Mouse (Mus musculus) embryonic facial prominence, embryonic 12.5 days (tissue): Measurements from ENCODE around the gene Slc38a10. TPM values are rescaled to one million over a fixed set of nuclear protein-coding genes. Genes with fewer than 3 reads are reported as not detected.

ENCODE experiments used
- ATAC-seq: fragments of 200-750 bp; cut with Nextera tagmentation; 2 replicates; pipeline ENCODE4 v1.8.0; 2017; ENCODE audit not compliant: insufficient number of reproducible peaks, insufficient read depth, low FRiP score, low TSS enrichment
- H3K27ac ChIP-seq: fragments of 300-500 bp; sonication (generic); 2 replicates; pipeline ENCODE4 v1.5.1; 2016; ENCODE audit warnings: mild to moderate bottlenecking
- H3K27me3 ChIP-seq: fragments of 300-500 bp; sonication (generic); 2 replicates; pipeline ENCODE4 v1.6.1; 2016; ENCODE audit warnings: mild to moderate bottlenecking, moderate library complexity
- H3K36me3 ChIP-seq: fragments of 300-500 bp; sonication (generic); 2 replicates; pipeline ENCODE4 v1.6.1; 2016; ENCODE audit warnings: mild to moderate bottlenecking
- H3K4me1 ChIP-seq: fragments of 300-500 bp; sonication (generic); 2 replicates; pipeline ENCODE4 v1.6.1; 2016
- H3K4me2 ChIP-seq: fragments of 300-500 bp; sonication (generic); replicated peaks from 2 replicates; pipeline ENCODE4 v1.6.1; 2016; ENCODE audit warnings: mild to moderate bottlenecking, moderate library complexity
- H3K4me3 ChIP-seq: fragments of 300-500 bp; sonication (generic); 2 replicates; pipeline ENCODE4 v1.5.1; 2016; ENCODE audit warnings: mild to moderate bottlenecking
- H3K9ac ChIP-seq: fragments of 300-500 bp; sonication (generic); 2 replicates; pipeline ENCODE4 v1.6.1; 2016; ENCODE audit warnings: mild to moderate bottlenecking, moderate library complexity
- H3K9me3 ChIP-seq: fragments of 300-500 bp; sonication (generic); 2 replicates; pipeline ENCODE4 v1.6.1; 2016; ENCODE audit warnings: mild to moderate bottlenecking, moderate library complexity
- WGBS: fragments of 180-500 bp; shearing (Covaris S2); methylation state at CpG from one replicate; pipeline ENCODE4 v1.1.7; 2016; 5-methylcytosine and 5-hydroxymethylcytosine counted together
- polyA plus RNA-seq: library from polyadenylated mRNA; unstranded; fragments of >200 nt; fragmentation: Nextera tagmentation; extraction: Ambion mirVana; gene quantifications from 2 replicates; pipeline ENCODE4 v1.2.1, GENCODE M21; 2016

The Slc38a10 gene
- polyA plus RNA-seq, 1 experiment from 2014 or later: 99.5 TPM

- Histone ChIP-seq H3K4me3 (no peak overlapping the region), H3K36me3 (peaks cover 45% of the 10 kb centered on the region)
These were observed 40.1 kb downstream of the Slc38a10 start for GRCm38 (mm10) chr11:120111033-120111432.

GRCm38 (mm10) chr11:120110554-120110953, 40.6 kb downstream of the Slc38a10 start:
- 66% methylated on average over 7 of the region's 7 CpGs for WGBS
- H3K27ac ChIP-seq: no peak overlapping the region

More at GRCm38 (mm10) chr11:120111033-120111432, 40.1 kb downstream of the Slc38a10 start:
- H3K9me3 ChIP-seq: no peaks in the 10 kb centered on the region
- H3K4me2 ChIP-seq: no peak overlapping the region
- H3K4me1 ChIP-seq: peaks cover 15% of the 10 kb centered on the region
- no peak for ATAC-seq
- H3K9ac ChIP-seq: no peak overlapping the region
- H3K27me3 ChIP-seq: no peaks in the 10 kb centered on the region
- 7% methylated on average over 2 of the region's 2 CpGs for WGBS
- no peak overlapping the region for H3K27ac ChIP-seq

GRCm38 (mm10) chr11:120109558-120110210, 41.5 kb downstream of the Slc38a10 start:
- H3K27ac ChIP-seq: no peak overlapping the region
- H3K9me3 ChIP-seq: no peaks in the 10 kb centered on the region
- no peak for ATAC-seq
- H3K27me3 ChIP-seq: no peaks in the 10 kb centered on the region
- H3K4me3 ChIP-seq: no peak overlapping the region
- 79% methylated on average over 14 of the region's 14 CpGs for WGBS
- H3K4me1 ChIP-seq: peaks cover 5% of the 10 kb centered on the region; the same call in 1 of the 2 replicates
- H3K36me3 ChIP-seq: peaks cover 57% of the 10 kb centered on the region
- no peak overlapping the region for H3K4me2 ChIP-seq
- H3K9ac ChIP-seq: no peak overlapping the region

More at GRCm38 (mm10) chr11:120110554-120110953, 40.6 kb downstream of the Slc38a10 start:
- H3K4me2 ChIP-seq: no peak overlapping the region
- H3K9ac ChIP-seq: no peak overlapping the region
- peaks cover 14% of the 10 kb centered on the region for H3K4me1 ChIP-seq
- H3K36me3 ChIP-seq: peaks cover 50% of the 10 kb centered on the region
- no peak overlapping the region for H3K4me3 ChIP-seq
- no peaks in the 10 kb centered on the region for H3K9me3 ChIP-seq
- no peaks in the 10 kb centered on the region for H3K27me3 ChIP-seq
- ATAC-seq: no peak

DNA sequence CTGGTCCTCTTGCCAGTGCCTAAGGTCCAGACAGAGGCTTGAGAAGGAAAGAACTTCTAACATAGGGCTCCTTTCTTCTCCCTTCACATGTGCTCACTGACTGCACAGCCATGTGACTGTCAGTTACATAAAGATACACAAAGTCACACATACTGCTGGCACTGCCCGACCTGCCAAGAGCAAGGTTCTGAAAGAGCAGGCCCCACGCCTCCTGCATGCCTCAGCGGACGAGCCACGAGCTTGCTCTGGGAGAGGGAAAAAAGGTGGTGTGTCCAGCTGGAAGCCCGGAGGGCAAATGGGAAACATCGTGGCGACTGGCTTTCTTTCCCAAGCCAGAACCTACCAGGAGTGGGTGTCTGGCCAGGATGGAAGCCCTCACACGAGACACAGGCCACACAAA, 43.4 kb downstream of the Slc38a10 start:
- Histone ChIP-seq H3K9me3 (no peaks in the 10 kb centered on the region), H3K4me3 (no peak overlapping the region), H3K4me2 (no peak overlapping the region), H3K27me3 (no peaks in the 10 kb centered on the region), H3K4me1 (no peaks in the 10 kb centered on the region), H3K9ac (no peak overlapping the region), H3K36me3 (peaks cover 63% of the 10 kb centered on the region), H3K27ac (no peak overlapping the region)
- ATAC-seq: no peak
- WGBS: 79% methylated on average over 9 of the region's 9 CpGs

DNA sequence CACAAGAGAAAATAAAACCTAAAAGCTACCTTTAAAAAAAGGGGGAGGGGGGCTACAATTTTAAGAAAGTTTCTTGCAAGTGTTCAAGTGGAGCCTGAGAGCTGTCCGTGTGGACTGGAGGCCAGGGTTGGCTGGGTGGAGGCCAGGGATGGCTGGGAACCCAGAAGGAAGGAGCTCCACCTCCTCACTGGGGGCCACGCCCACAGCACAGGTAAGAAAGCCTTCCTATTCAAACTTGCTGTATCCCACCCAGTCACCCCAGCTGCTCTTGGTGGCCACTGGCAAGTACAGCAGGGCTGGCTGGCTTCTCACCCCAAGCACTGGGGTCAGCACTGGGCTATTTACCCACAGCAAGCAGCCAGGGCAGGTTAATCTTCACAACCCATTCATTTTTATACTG, 44.1 kb downstream of the Slc38a10 start:
- no peak overlapping the region for H3K4me3 ChIP-seq
- no peak overlapping the region for H3K4me2 ChIP-seq
- WGBS: 64% methylated on average over 2 of the region's 2 CpGs
- ATAC-seq: no peak
- H3K36me3 ChIP-seq: peaks cover 60% of the 10 kb centered on the region
- H3K9me3 ChIP-seq: no peaks in the 10 kb centered on the region
- H3K9ac ChIP-seq: no peak overlapping the region
- H3K27me3 ChIP-seq: no peaks in the 10 kb centered on the region
- no peak overlapping the region for H3K27ac ChIP-seq
- H3K4me1 ChIP-seq: no peaks in the 10 kb centered on the region

DNA sequence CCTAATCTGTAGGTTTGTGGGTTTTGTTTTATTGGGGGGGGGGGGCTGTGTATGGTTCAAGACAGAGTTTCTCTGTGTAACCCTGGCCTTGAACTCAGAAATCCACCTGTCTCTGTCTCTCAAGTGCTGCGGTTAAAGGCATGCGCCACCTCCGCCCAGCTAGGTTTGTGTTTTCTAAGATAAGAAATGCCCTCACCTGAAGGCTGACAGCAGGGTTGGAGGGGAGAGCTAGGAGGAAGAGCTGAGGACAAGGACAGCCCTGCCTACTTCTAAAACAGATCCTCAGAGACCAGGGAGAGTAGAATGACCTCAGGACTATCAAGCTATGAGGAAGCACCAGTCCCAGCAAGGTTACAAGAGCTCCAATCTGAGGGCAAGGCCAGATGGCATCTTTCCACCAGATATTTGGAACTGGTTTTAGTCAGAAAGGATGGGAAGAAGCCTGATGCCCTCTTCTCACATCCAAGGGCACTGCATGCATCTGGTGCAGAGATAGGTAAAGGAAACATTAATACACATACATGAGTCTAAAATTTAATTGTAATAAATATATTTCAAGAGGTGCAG, 47.6 kb downstream of the Slc38a10 start:
- no peak overlapping the region for H3K27ac ChIP-seq
- H3K4me3 ChIP-seq: no peak overlapping the region
- H3K27me3 ChIP-seq: no peaks in the 10 kb centered on the region
- H3K36me3 ChIP-seq: peaks cover 47% of the 10 kb centered on the region
- H3K4me2 ChIP-seq: no peak overlapping the region
- no peak overlapping the region for H3K9ac ChIP-seq
- WGBS: 96% methylated on average over 3 of the region's 3 CpGs
- H3K4me1 ChIP-seq: peaks cover 10% of the 10 kb centered on the region
- no peaks in the 10 kb centered on the region for H3K9me3 ChIP-seq
- no peak for ATAC-seq

GRCm38 (mm10) chr11:120101036-120101435, 50.1 kb downstream of the Slc38a10 start:
- 3% methylated on average over 3 of the region's 3 CpGs for WGBS
- Histone ChIP-seq H3K9ac (no peak overlapping the region), H3K27me3 (no peaks in the 10 kb centered on the region), H3K4me1 (peaks cover 20% of the 10 kb centered on the region), H3K36me3 (peaks cover 35% of the 10 kb centered on the region), H3K9me3 (no peaks in the 10 kb centered on the region), H3K4me2 (no peak overlapping the region), H3K4me3 (no peak overlapping the region), H3K27ac (no peak overlapping the region)
- no peak for ATAC-seq

DNA sequence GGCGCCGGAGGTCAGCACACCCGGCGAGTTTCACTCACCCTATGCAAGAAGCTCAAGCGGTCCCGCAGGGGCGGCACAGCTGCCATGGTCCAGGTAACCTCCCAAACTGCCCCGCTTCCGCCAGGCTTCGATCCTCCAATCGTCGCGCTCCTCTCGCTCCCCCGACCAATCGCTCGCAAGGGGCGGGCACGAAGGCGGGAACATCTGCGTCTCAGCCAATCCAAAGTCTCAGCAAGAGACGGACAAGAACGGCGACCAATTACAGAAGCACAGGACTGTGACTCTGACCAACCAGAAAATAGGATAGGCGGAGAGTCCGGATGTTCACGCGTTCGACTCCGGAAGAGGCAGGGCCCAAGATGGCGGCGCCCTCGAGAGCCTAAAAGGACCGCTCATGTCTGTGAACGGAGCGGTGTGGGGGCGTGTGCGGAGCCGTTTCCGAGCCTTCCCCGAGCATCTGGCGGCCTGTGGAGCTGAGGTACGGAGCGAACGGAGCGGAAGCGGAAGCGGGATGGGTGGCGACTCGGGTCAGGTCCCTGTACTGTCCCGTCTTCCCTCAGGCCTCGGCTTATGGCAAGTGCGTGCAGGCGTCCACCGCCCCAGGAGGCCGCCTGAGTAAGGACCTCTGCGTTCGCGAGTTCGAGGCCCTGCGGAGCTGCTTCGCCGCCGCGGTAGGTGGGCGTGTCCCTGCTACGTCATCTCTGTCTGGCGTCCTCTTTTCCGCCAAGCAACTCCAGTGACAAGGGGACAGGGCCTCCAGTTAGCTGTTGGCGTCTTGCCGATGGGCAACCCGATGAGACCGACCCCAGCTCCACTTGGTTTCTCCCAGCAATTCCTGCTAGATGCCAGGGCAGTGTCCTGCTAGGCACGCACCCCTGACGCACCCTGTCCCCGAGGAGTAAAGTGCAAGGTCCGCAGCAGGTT, 52.3 kb downstream of the Slc38a10 start, which contains the start of the genes Tepsin and Ndufaf8:
Tepsin (minus strand) TSS at position 144 of the 924 bp plus-strand sequence.
Ndufaf8 (plus strand) TSS at position 341 of the 924 bp plus-strand sequence.
- H3K36me3 ChIP-seq: peaks cover 32% of the 10 kb centered on the region
- H3K4me1 ChIP-seq: peaks cover 20% of the 10 kb centered on the region
- peak within 1 kb of the TSS; percentile 97 for H3K4me2 ChIP-seq
- ATAC-seq: peak; percentile 96
- H3K4me3 ChIP-seq: peak within 1 kb of the TSS; percentile 67
- H3K27ac ChIP-seq: peak within 1 kb of the TSS; percentile 92
- no peaks in the 10 kb centered on the region for H3K27me3 ChIP-seq
- peak within 1 kb of the TSS; percentile 83 for H3K9ac ChIP-seq
- no peaks in the 10 kb centered on the region for H3K9me3 ChIP-seq
- whole genome bisulfite sequencing: under 1% methylated on average over 77 of the region's 77 CpGs

GRCm38 (mm10) chr11:120092817-120093591, 58.1 kb downstream of the Slc38a10 start:
- 80% methylated on average over 23 of the region's 23 CpGs for WGBS
- H3K27ac ChIP-seq: no peak overlapping the region
- no peaks in the 10 kb centered on the region for H3K9me3 ChIP-seq
- H3K4me2 ChIP-seq: no peak overlapping the region
- no peak overlapping the region for H3K9ac ChIP-seq
- ATAC-seq: no peak
- H3K4me3 ChIP-seq: no peak overlapping the region
- H3K4me1 ChIP-seq: peaks cover 7% of the 10 kb centered on the region
- peaks cover 54% of the 10 kb centered on the region for H3K36me3 ChIP-seq
- no peaks in the 10 kb centered on the region for H3K27me3 ChIP-seq

DNA sequence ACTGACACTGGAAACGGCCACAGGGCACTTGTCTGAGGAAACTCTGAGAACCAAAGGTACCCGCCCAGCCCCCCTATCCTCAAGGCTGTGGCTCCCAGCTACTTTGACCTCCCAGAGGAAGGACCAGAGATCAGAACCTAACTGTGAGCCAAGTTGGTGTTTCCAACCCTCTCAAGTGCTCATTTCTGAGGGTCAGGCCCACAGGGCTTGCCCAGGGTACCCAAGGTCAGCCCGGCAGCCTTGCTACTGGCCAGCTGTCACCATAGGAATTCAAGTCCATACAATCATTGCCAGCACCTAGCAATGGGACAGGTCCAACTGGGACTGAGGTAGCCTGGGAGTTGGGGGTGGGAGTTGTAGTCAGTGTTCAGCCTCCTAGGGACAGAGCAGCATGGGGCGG, 60.5 kb downstream of the Slc38a10 start:
- Histone ChIP-seq H3K4me2 (no peak overlapping the region), H3K36me3 (peaks cover 50% of the 10 kb centered on the region), H3K27me3 (no peaks in the 10 kb centered on the region), H3K9ac (no peak overlapping the region), H3K27ac (no peak overlapping the region), H3K4me1 (peaks cover 9% of the 10 kb centered on the region), H3K4me3 (no peak overlapping the region), H3K9me3 (no peaks in the 10 kb centered on the region)
- WGBS: 88% methylated on average over 4 of the region's 4 CpGs
- ATAC-seq: no peak

DNA sequence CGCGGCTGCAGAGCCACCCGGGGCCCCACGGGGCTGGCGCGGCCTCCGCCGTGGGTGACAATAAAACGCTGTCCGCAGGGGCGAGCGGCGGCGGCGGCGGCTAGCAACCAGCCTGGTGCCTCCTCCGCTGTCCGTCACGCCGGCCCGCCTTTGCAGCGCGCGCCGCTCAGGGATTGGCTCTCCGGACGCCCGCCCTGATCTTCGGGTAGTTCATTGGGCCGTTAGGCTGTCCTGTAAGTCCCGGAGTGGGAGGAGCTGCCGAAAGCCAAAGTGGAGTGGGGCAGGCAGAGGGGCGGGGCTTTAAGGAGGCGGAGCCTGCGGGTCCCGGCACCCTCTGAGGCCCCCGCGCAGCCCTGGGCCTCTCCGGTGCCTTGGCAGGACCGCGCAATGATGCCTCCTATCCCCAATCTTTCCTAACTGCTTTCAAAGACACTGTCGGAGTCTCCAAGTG, 64.4 kb downstream of the Slc38a10 start, which contains the start of gene Cep131:
Cep131 (minus strand) TSS at position 126 of the 451 bp plus-strand sequence.
- H3K4me2 ChIP-seq: peak within 1 kb of the TSS; percentile 94
- ATAC-seq: peak; percentile 98

More for the DNA sequence above, 64.4 kb downstream of the Slc38a10 start, which contains the start of gene Cep131:
- peak within 1 kb of the TSS; percentile 97 for H3K4me3 ChIP-seq
- H3K9me3 ChIP-seq: no peaks in the 10 kb centered on the region
- peaks cover 15% of the 10 kb centered on the region for H3K4me1 ChIP-seq
- H3K27me3 ChIP-seq: no peaks in the 10 kb centered on the region
- WGBS: under 1% methylated on average over 41 of the region's 42 CpGs
- H3K36me3 ChIP-seq: peaks cover 33% of the 10 kb centered on the region
- H3K27ac ChIP-seq: peak within 1 kb of the TSS; percentile 84
- peak within 1 kb of the TSS; percentile 96 for H3K9ac ChIP-seq
